Mouse (Mus musculus) heart, postnatal 10 days (tissue): ENCODE measurements around the gene Hvcn1. TPM values are rescaled to one million over a fixed set of nuclear protein-coding genes. Genes with fewer than 3 reads are reported as not detected.

ENCODE experiments used
- DNase-seq, 2 experiments: peaks; one replicate each; pipeline ENCODE4 v3.0.0; 2021
- intact Hi-C: fragments of 180-260 bp; cut with DNase I; formaldehyde crosslinking; loops from one replicate; pipeline ENCODE4 v1.15.1; 2025
- total RNA-seq, 2 experiments: library from RNA; stranded (reverse); gene quantifications; 2 replicates each; pipeline ENCODE4 v1.2.3; 2021

The Hvcn1 gene
- total RNA-seq, 2 experiments from 2014 or later = 2.2 to 2.3 TPM

DNA sequence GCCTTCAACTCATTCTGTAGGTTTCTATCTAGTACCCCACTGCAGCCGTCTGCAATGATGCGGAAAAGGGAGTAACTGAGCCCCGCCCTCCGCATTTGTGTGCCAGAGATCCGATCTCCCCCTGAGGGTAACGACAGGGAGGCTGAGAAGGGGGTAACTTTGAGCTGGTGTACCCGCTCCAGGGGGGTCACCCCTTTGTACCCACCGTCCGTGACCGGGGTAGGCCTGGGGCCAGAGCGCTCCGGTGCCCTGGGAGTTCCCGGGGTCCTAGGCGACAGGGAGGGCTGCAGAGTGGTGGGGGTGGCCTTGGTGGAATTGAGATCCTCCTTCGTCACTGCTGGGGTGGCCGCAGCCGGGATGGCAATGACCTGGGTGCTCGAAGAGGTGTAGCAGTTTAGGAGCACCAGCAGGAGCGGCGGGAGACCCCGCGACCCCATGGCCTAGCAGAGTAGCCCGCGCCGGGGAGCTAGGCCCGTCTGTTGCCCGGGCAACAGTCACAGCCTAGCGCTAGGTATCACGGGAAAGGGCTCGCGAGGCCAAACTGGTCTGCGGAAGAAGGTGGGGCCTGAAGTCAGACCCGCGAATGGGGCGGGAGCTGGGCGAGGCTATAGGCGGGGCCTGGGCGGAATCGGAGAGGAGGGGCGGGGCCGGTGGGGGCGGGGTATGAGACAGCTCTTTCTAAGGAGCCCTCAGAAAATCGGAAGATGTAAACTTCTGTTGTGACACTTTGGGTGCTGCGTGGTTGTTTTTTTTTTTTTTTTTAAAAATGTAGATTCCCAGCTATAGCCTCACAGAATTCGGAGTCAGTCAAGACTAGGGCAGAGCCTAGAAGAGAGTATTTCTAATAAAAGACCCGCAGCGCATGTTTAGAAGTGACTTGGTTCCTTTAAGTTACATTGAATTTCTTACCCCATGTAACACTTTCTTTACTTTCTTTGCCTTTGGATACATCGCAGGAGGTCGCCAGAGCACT lies 57.6 kb downstream of the Hvcn1 start, which contains the start of gene Tctn1:
Tctn1 (minus strand) TSS at position 528 of the 973 bp plus-strand sequence.
- intact Hi-C loops = loop anchor here (2.0 to 10.0 kb wide), 2 partner anchors 135 to 381 kb away; partner anchors contain the start of gene P2rx7

DNA sequence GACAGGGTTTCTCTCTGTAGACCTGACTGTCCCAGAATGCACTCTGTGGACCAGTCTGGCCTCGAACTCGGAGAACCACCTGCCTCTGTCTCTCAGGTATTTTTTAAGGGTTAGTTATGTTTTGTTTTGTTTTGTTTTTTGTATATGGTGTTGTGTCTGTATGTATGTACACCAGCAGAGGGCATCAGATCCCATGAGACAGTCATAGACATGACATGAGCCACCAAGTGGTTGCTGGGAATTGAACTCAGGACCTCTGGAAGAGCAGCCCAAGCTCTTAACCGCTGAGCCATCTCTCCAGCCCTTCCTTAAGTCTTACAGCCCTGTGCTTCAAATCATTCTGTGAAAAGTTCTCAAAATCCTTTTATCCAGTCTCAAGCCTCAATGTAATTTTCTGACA lies 58.6 kb downstream of the Hvcn1 start:
- no peak for DNase-seq
- intact Hi-C loops = loop anchor here (5.0 to 10.0 kb wide), 2 partner anchors 127 to 380 kb away; partner anchors contain the start of genes Arpc3 and P2rx7

More for the DNA sequence above, 57.6 kb downstream of the Hvcn1 start, which contains the start of gene Tctn1:
- DNase-seq = peak; percentile 91

DNA sequence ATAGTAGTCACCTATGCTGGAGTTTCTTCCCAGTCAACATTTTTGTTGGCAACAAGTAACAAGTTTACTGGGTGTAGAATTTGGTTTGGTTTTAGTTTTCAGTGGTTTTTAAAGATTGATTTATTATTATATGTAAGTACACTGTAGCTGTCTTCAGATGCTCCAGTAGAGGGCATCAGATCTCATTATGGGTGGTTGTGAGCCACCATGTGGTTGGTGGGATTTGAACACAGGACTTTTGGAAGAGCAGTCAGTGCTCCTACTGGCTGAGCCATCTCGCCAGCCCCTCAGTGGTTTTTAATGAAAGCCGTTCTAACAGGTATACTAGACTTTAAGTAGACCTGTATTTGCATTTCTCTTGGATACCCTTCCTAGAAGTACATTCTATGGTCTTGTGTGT lies 59.3 kb downstream of the Hvcn1 start:
- DNase-seq = no peak
- intact Hi-C loops = loop anchor here (5.0 to 10.0 kb wide), 2 partner anchors 126 to 379 kb away; partner anchors contain the start of genes Arpc3 and P2rx7

DNA sequence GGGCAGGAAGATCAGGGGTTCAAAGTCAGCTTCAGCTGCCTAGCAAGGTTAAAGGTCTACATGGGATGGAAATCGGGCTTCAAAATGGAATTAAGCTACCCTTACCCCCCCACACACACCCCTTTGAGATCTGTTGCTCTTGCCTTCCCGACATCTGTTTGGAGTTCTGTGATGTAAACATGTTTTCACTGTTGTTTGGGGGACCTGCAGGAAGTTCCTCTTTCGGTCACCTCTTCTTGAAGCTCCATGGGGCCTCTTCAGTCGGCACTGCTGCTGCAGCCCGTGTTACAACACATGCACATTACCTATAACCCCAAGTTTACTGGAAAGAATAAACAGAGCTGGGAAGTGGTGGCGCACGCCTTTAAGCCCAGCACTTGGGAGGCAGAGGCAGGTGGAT lies 60.5 kb downstream of the Hvcn1 start:
- intact Hi-C loops = loop anchor here (5.0 to 10.0 kb wide), 2 partner anchors 125 to 378 kb away; partner anchors contain the start of genes Arpc3 and P2rx7
- DNase-seq = no peak

DNA sequence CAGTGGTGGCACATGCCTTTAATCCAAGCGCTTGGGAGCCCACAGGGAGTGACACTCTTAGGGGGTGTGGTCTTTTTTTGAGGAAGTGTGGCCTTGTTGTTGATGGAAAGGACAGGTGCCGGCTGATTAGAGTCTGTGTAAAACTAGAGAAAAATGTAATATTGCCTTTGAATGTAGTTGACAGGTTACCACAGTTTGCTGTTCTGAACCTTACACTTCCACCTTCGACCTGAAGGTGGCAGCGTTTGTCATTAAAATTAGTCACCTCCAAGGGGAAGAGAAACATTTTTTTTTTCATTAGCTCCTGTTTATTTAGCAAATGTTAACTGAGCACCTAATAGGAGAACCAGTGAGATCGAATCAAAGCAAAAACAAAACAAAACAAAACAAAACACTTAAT lies 61.3 kb downstream of the Hvcn1 start:
- DNase-seq = peak; percentile 81 to 88

DNA sequence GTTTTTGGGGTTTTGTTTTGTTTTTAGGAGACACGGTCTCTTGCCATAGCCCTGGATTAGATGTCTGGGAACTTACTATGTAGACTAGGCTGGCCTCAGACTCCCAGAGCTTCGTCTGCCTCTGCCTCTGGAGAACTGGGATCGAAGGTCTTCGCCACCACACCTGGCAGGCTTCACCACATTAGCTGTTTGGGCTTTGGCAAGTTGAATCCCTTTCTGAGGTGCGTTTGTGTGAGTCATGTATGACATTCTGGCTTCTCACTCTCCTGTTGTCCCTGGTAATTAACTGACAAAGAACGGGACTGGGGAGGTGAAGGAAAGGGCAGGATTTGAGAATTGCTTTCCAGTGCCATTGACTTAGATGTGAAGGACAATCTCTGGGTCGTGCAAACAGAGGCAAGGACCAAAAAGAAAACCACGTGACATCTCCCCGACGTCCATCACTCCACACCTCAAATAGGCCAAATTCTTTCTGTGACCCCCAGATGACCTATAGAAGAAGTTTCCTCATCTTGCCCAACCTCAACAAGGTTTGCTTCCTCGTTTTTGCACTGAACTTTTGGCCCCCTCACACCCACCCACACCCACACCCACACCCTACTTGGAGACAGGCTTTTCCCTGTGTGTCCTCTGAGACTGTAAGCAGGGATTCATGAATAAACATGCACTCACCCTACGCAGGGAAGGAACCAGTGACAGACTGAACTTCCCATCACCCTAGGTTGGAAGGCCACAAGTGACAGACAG lies 62.4 kb downstream of the Hvcn1 start:
- no peak for DNase-seq
- intact Hi-C loops = loop anchor here (1.0 to 10.0 kb wide), 4 partner anchors 48 to 376 kb away; partner anchors contain the start of genes Arpc3 and P2rx7

More for the DNA sequence above, 61.3 kb downstream of the Hvcn1 start:
- intact Hi-C loops = loop anchor here (1.0 to 10.0 kb wide), 4 partner anchors 49 to 377 kb away; partner anchors contain the start of genes Arpc3 and P2rx7

DNA sequence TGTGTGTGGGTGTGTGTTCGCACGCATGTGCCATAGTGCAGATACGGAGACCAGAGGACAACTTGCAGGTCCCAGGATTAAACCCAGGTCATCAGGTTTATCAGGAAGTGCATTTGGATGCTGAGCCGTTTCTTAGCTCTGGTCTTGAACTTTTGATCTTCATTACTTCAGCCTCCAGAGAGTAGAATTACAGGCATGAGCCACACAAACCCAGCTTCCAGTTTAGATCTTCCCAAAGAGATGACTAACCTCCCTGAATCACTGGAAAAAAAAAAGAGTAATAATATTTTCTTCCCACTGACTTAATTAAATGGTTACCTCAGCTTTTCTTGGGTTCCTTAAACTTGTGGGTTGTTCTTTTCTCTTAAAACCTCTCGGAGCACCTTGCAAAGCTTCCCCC lies 66.2 kb downstream of the Hvcn1 start:
- DNase-seq = no peak
- intact Hi-C loops = no loop called here

DNA sequence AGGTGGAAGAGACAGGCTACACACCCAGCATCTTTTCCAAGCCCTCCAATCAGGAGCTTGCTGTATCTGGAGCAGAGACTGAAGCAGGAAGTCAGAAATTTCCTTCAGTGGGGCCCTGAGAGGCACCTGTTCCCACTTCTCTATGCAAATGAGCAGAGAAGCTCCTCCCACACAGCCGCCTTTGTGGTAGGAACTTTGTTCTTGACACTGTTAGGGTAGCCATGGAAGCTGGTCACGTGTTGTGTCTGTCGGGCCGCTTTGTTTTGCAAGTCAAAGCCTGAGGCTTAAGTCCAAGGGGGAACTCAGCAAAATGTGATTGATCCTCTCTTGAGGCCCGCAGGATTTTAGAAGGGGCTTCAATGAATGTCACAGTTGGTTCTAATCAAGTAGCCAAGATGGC lies 68.2 kb downstream of the Hvcn1 start:
- DNase-seq = peak in 1 of 2 experiments; percentile 24
- intact Hi-C loops = no loop called here

DNA sequence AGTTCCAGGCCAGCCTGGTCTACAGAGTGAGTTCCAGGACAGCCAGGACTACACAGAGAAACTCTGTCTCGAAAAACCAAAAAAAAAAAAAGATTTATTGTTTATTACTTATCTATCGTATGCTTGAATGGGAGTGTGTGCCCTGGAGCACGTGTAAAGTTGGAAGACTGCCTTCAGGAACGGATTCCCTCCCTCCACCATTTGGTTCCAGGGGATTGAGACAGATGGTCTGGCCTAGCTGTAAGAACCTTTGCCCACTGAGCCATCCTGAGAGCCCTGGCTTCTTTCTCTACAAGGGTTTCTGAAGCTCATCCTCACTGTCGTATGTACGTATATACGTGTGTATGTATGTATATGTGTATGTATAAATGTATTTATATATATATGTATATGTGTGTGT lies 72.3 kb downstream of the Hvcn1 start:
- intact Hi-C loops = no loop called here
- DNase-seq = no peak

DNA sequence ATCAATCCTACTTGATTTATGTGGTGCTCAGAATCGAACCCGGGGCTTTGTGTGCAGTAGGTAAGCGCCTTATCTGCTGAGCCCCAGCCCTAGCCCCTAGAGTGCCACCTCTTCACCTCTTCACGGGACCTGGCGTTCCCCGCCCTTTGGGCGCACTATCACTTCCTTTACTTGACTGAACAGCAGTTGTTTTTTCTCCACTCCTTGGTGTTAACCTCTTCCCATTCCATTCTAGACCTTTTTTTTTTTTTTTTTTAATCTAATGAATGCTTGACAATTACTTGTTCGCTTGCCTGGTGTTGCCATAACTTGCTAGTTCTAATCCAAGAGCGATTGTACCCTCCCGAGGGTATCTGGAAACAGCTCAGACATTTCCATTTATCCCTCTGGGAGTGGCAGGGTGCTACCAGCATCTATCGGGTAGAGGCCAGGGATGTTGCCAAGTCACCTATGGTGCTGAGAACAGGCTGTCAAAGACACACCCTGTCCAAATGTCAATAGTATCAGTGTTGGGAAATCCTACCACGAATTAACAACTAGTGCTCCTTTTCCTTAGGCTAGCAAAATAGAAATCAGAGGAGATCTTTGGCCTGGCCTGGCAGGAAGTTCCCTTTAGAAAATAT lies 73.3 kb downstream of the Hvcn1 start:
- DNase-seq = no peak
- intact Hi-C loops = no loop called here

DNA sequence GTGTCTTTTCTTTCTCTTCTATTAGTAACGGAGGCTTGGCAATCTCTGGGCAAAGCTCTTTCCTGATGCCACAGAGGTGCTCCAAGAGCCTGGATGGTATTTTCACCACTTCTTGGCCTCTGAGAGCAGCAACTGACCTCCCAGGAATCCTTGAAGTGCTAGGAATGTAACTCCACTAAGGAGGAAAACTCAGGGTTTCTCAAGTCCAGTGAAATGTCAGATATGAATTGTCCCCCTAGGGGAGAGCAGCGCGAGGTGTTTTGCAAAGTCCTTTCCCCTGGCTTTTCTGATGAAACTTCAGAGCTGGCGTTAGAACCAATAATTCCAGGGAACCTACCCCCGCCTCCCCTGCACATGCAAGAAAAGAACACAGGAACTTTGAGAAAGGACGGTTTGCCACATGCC lies 73.8 kb downstream of the Hvcn1 start:
- DNase-seq = peak in 1 of 2 experiments; percentile 32
- intact Hi-C loops = no loop called here

DNA sequence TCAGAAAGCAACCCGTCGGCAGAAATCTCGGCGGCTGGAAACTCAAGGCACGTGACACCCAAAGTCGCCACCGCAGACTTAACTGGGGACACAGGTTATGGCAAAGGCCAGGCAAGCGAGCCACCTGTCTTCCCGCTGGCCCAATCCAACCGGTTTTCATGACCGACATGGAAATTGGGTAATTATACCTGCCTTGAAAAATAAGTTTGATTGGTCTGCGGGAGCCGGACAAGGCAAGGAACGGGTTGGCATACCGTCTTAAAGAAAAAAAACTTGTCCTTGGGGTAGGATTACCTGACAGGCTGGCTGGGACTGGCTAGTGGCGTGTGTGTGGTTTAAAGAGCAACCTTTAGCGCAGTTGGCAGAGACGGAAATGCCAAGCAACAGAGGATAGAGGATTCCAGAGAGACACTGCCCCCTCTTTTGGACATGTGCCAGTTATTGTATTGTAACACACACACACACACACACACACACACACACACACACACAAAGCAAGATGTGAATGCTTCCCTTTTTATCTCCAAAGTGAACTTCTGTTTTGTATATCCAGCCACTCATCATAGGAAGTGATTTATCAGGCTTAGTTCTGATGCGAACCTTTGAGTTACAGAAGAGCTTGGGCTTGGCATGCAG lies 74.3 kb downstream of the Hvcn1 start:
- DNase-seq = peak in 1 of 2 experiments; percentile 61
- intact Hi-C loops = no loop called here

DNA sequence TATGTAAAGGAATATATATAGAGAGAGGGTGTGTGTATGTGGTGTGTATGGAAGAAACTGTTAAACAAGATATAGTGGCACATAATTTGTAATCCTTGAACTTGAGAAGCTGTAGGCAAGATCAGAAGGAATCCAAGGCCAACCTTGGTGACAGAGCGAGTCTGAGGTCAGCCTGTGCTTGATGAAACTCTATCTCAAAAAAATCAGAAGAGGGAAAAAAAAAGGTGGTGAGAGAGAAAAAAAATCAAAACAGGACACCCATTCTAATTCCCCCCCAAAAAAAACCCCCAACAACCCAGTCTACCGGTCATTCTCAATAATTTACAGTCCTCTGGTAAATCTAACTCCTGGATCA lies 77.2 kb downstream of the Hvcn1 start:
- DNase-seq = no peak
- intact Hi-C loops = loop anchor here (2.0 kb wide), 1 partner anchor 31 kb away; no protein-coding TSS in a partner anchor

DNA sequence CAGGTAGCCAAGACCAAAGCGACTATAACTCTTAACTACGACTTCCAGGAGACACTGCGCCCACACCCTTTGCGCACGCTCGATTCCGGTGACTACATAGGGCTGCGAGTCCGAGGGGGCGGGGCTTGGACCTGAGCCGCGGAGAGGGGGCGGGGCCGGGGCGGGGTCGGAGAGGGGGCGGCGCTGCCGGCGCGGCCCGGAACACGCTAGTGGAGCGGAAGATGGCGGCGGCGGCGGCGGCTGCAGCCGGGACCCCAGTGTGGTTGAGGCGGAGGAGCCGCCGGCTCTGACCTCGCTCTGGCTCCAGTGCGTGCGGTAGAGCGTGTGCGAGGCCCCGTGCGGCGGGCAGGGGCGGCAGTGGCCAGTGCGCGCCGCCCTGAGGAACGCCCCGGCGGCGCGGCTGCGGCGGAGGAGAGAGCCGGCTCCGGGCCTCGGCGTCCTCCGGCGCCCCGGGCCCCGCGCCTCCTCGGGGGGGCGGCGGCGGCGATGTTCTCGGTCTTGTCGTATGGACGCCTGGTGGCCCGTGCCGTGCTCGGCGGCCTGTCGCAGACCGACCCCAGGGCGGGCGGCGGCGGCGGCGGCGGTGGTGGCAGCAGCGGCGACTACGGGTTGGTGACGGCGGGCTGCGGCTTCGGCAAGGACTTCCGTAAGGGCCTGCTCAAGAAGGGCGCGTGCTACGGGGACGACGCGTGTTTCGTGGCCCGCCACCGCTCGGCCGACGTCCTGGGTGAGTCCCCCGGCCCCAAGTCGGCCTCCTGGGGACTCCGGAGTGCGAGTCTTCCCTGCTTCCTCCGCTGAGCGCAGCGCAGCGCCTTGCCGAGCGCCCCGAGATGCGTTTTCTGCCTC lies 77.8 kb downstream of the Hvcn1 start, which contains the start of gene Pptc7:
Pptc7 (plus strand) TSS at position 183 of the 846 bp plus-strand sequence.
- intact Hi-C loops = loop anchor here (2.0 to 5.0 kb wide), 2 partner anchors 30 to 108 kb away; partner anchors contain the start of gene Arpc3
- DNase-seq = peak; percentile 91 to 93

DNA sequence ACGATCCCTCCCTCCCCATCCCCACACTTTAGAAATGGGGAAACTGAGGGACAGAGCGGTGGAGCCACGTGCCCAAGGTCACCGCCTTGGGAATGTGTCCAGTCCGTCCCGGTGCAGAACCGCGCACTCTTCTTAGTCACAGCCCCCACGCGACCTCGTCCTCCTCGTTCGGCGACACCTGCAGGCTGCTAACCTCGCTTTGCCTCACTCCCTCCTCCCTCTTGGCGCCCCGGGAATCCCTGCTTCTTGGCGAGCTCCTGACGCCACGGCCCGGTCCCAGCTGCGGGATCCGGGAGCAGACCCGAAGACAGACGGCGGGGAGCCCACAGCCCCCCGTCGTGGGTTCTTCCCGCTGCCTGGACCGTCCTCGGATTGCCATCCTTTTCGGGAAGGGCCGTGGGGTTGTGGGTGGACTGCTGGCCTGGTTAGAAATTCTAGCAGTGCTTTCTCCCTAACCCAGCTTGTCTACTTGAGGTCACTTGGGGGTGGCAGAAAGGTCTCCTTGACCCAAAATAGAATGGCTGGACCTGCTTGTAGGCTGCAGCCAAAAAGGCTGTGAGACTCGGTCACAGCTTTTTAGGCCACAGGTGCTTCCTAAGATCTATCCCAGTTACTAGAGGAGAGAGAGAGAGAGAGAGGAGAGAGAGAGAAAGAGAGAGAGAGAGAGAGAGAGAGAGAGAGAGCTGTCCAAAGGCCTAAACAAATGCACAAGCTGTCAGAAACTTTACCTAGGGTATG lies 78.6 kb downstream of the Hvcn1 start:
- peak; percentile 67 to 74 for DNase-seq
- intact Hi-C loops = loop anchor here (2.0 to 5.0 kb wide), 2 partner anchors 30 to 107 kb away; partner anchors contain the start of gene Arpc3

DNA sequence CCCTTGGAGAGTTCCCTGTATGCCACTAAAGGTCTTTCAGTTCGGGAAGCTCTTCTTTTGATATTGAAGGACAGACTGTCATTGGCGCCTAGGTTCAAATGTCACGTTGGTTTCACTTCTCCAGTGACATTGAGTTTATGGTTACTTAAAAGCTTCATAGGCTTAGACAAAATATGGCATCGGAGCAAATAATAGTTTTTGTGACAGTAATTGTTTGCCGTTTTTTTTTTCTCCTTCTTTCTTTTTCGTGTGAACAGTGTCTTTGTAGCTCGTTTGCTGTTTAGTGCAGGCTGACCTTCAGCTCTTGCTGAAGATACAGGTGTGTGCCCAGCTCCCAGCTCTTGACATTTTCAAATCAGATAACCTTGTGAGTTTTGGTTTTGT lies 79.2 kb downstream of the Hvcn1 start:
- no peak for DNase-seq
- intact Hi-C loops = loop anchor here (2.0 to 5.0 kb wide), 2 partner anchors 29 to 107 kb away; partner anchors contain the start of gene Arpc3

DNA sequence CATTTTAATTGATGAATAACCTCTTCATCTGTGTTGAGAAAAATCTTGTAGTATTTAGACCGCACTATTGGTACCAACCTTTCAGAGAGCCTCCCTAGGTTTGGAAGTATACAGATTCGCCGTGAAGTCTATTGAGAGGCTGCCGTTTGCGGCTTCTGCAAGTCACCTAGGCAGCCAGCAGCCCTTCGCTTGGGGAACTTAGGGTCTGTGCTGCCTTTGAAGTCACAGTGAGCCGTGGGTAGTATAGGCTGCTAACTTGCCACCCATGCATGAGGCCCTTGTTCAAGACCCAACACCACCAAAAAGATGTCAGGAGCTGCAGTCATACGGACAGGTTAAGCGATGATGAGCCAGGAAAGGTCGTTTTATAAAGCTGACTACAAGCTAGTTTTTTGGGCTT lies 79.6 kb downstream of the Hvcn1 start:
- DNase-seq = no peak
- intact Hi-C loops = loop anchor here (5.0 kb wide), 1 partner anchor 106 kb away; the partner anchor contains the start of gene Arpc3

DNA sequence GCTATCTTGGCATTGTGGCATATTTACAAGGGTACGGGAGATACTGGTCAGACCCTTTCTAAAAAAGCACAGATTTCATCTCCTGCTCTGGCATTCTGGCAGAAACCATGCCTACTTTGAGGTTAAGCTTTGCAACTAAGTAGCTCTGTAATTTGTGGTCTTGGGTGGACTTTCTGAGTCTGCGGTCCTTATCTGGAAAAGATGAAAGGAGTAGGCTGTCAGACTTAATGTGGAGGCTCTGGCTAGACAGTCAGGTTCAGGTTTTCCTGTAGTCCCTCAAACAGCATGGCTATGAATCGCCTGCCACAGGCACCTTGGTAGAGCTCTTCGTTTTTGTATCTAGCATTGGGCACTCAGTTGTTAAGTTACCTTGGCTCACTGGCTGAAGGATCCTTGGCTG lies 80.4 kb downstream of the Hvcn1 start:
- intact Hi-C loops = loop anchor here (5.0 kb wide), 1 partner anchor 105 kb away; the partner anchor contains the start of gene Arpc3
- no peak for DNase-seq
